Mouse (Mus musculus) lung, embryonic 16.5 days (tissue): ENCODE results near the gene Spen. TPM values are rescaled to one million over a fixed set of nuclear protein-coding genes. Genes with fewer than 3 reads are reported as not detected.
A peak's percentile ranks its signal among the peaks of the same experiment; 100 is the strongest.

Experiments
- ATAC-seq: fragments of 200-750 bp; cut with Nextera tagmentation; 2 replicates; pipeline ENCODE4 v1.8.0; 2017; ENCODE audit warnings: low read depth, mild to moderate bottlenecking, moderate library complexity
- H3K27ac ChIP-seq: fragments of 300-500 bp; sonication (generic); 2 replicates; pipeline ENCODE4 v1.5.1; 2014; ENCODE audit warnings: mild to moderate bottlenecking, control low read depth, low read length
- H3K27me3 ChIP-seq: fragments of 300-500 bp; sonication (generic); 2 replicates; pipeline ENCODE4 v1.6.1; 2014; ENCODE audit warnings: low read depth, low read length, mixed read lengths; ENCODE audit not compliant: control insufficient read depth, insufficient read depth
- H3K36me3 ChIP-seq: fragments of 300-500 bp; sonication (generic); 2 replicates; pipeline ENCODE4 v1.6.1; 2014; ENCODE audit warnings: low read length; ENCODE audit not compliant: control insufficient read depth, insufficient read depth
- H3K4me1 ChIP-seq: fragments of 300-500 bp; sonication (generic); replicated peaks from 2 replicates; pipeline ENCODE4 v1.6.1; 2014; ENCODE audit warnings: low read length, mixed read lengths; ENCODE audit not compliant: control insufficient read depth, insufficient read depth
- H3K4me2 ChIP-seq: fragments of 300-500 bp; sonication (generic); 2 replicates; pipeline ENCODE4 v1.6.1; 2014; ENCODE audit warnings: low read depth, low read length, control low read depth
- H3K4me3 ChIP-seq: fragments of 300-500 bp; sonication (generic); 2 replicates; pipeline ENCODE4 v1.5.1; 2014; ENCODE audit warnings: mild to moderate bottlenecking, low read length, control low read depth
- H3K9ac ChIP-seq: fragments of 300-500 bp; sonication (generic); 2 replicates; pipeline ENCODE4 v1.6.1; 2014; ENCODE audit warnings: low read length, control low read depth
- H3K9me3 ChIP-seq: fragments of 300-500 bp; sonication (generic); 2 replicates; pipeline ENCODE4 v1.6.1; 2016; ENCODE audit warnings: low read length; ENCODE audit not compliant: control insufficient read depth
- WGBS: fragments of 180-500 bp; shearing (Covaris S2); extraction: QIAGEN DNeasy Blood & Tissue Kit; methylation state at CpG from one replicate; pipeline ENCODE4 v1.1.7; 2014; 5-methylcytosine and 5-hydroxymethylcytosine counted together
- polyA plus RNA-seq: library from polyadenylated mRNA; unstranded; fragments of >200 nt; fragmentation: Nextera tagmentation; extraction: Ambion mirVana; gene quantifications from 2 replicates; pipeline ENCODE4 v1.2.1, GENCODE M21; 2015

The Spen gene
- polyA plus RNA-seq, 1 experiment from 2014 or later: 6.9 TPM

GRCm38 (mm10) chr4:141466289-141466795 lies 72.1 kb downstream of the Spen start:
- peaks cover 65% of the 10 kb centered on the region for H3K36me3 ChIP-seq
- no peak overlapping the region for H3K4me2 ChIP-seq
- no peak for ATAC-seq
- no peaks in the 10 kb centered on the region for H3K4me1 ChIP-seq
- H3K27ac ChIP-seq: no peak overlapping the region
- no peak overlapping the region for H3K4me3 ChIP-seq
- no peaks in the 10 kb centered on the region for H3K27me3 ChIP-seq
- H3K9me3 ChIP-seq: no peaks in the 10 kb centered on the region
- WGBS: 82% methylated on average over 16 of the region's 16 CpGs
- H3K9ac ChIP-seq: no peak overlapping the region

- no peak for ATAC-seq
- no peak overlapping the region for H3K4me2 ChIP-seq
- no peaks in the 10 kb centered on the region for H3K4me1 ChIP-seq
- no peaks in the 10 kb centered on the region for H3K9me3 ChIP-seq
- H3K4me3 ChIP-seq: no peak overlapping the region
- H3K9ac ChIP-seq: no peak overlapping the region
- 89% methylated on average over 34 of the region's 34 CpGs for WGBS
- H3K36me3 ChIP-seq: peaks cover 60% of the 10 kb centered on the region
- no peak overlapping the region for H3K27ac ChIP-seq
- no peaks in the 10 kb centered on the region for H3K27me3 ChIP-seq
Observed at GRCm38 (mm10) chr4:141465512-141466288, 72.7 kb downstream of the Spen start.

DNA sequence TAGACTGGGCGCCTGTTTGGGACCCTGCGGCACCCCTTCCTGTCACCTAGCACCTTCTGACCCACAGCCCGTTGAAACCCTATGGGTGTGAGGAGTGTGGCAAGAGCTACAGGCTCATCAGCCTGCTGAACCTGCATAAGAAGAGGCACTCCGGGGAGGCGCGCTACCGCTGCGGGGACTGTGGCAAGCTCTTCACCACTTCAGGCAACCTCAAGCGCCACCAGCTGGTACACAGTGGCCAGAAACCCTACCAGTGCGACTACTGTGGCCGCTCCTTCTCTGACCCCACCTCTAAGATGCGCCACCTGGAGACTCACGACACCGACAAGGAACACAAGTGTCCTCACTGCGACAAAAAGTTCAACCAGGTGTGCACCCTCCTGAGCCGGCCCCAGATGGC lies 73.7 kb downstream of the Spen start:
- no peak overlapping the region for H3K9ac ChIP-seq
- no peaks in the 10 kb centered on the region for H3K9me3 ChIP-seq
- 66% methylated on average over 16 of the region's 16 CpGs for WGBS
- H3K27me3 ChIP-seq: no peaks in the 10 kb centered on the region
- peaks cover 57% of the 10 kb centered on the region for H3K36me3 ChIP-seq
- H3K4me1 ChIP-seq: no peaks in the 10 kb centered on the region
- no peak overlapping the region for H3K4me3 ChIP-seq
- no peak overlapping the region for H3K4me2 ChIP-seq
- no peak overlapping the region for H3K27ac ChIP-seq
- ATAC-seq: no peak

DNA sequence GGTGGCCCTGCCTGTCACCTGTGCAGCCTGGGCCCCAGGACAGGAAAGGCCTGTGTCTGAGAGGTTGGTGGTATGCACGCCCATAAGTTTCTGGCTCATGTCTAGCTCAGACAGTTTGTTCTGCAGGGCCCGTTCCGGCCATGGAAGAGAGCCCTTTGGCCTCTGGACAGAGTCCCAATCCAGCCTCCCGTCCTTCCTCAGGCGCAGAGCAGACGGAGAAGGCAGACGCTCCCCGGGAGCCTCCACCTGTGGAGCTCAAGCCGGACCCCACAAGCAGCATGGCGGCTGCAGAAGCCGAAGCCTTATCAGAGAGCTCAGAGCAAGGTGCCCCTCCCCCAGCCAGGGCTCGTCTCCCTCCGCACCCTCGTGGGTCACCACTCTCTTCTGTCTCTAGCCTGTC lies 74.9 kb downstream of the Spen start:
- Histone ChIP-seq H3K27me3 (no peaks in the 10 kb centered on the region), H3K4me2 (no peak overlapping the region), H3K9me3 (no peaks in the 10 kb centered on the region), H3K4me3 (no peak overlapping the region), H3K4me1 (peaks cover 3% of the 10 kb centered on the region; the same call in 1 of the 2 replicates), H3K36me3 (peaks cover 47% of the 10 kb centered on the region), H3K27ac (no peak overlapping the region), H3K9ac (no peak overlapping the region)
- ATAC-seq: no peak
- 71% methylated on average over 14 of the region's 14 CpGs for WGBS

GRCm38 (mm10) chr4:141461576-141461975 lies 76.8 kb downstream of the Spen start:
- Histone ChIP-seq H3K9me3 (no peaks in the 10 kb centered on the region), H3K27ac (no peak overlapping the region), H3K36me3 (peaks cover 40% of the 10 kb centered on the region), H3K4me3 (no peak overlapping the region), H3K9ac (no peak overlapping the region), H3K4me2 (no peak overlapping the region), H3K4me1 (peaks cover 6% of the 10 kb centered on the region; the same call in 1 of the 2 replicates), H3K27me3 (no peaks in the 10 kb centered on the region)
- 89% methylated on average over 12 of the region's 12 CpGs for WGBS
- no peak for ATAC-seq

GRCm38 (mm10) chr4:141461088-141461487 lies 77.3 kb downstream of the Spen start:
- peaks cover 6% of the 10 kb centered on the region; the same call in 1 of the 2 replicates for H3K4me1 ChIP-seq
- H3K9me3 ChIP-seq: no peaks in the 10 kb centered on the region
- H3K4me3 ChIP-seq: no peak overlapping the region
- ATAC-seq: no peak
- no peak overlapping the region for H3K4me2 ChIP-seq
- peaks cover 35% of the 10 kb centered on the region for H3K36me3 ChIP-seq
- no peaks in the 10 kb centered on the region for H3K27me3 ChIP-seq
- WGBS: 65% methylated on average over 12 of the region's 12 CpGs
- no peak overlapping the region for H3K9ac ChIP-seq
- no peak overlapping the region for H3K27ac ChIP-seq

DNA sequence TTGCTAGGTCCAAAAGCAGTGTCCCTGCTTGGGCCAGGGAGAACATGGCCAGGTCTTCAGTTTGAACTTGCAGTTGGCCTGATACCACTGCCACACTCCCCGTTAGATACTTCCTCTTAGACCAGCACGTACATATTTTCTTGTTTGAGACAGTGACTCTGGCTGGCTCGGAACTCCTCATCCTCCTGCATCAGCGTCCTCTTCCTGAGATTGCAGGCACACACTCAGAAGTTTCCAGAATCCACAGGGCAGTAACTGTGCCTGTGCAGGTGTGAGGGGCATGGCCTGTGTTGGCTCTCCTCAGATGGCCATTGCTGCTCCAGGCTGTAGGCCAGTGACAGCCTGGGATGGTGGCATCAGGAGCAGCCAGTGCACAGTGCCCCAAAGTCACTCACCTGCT lies 77.9 kb downstream of the Spen start:
- H3K4me3 ChIP-seq: no peak overlapping the region
- H3K36me3 ChIP-seq: peaks cover 29% of the 10 kb centered on the region
- H3K4me2 ChIP-seq: no peak overlapping the region
- no peak for ATAC-seq
- no peaks in the 10 kb centered on the region for H3K27me3 ChIP-seq
- H3K9me3 ChIP-seq: no peaks in the 10 kb centered on the region
- WGBS: 91% methylated on average over 4 of the region's 4 CpGs
- no peak overlapping the region for H3K27ac ChIP-seq
- peaks cover 6% of the 10 kb centered on the region; the same call in 1 of the 2 replicates for H3K4me1 ChIP-seq
- no peak overlapping the region for H3K9ac ChIP-seq

DNA sequence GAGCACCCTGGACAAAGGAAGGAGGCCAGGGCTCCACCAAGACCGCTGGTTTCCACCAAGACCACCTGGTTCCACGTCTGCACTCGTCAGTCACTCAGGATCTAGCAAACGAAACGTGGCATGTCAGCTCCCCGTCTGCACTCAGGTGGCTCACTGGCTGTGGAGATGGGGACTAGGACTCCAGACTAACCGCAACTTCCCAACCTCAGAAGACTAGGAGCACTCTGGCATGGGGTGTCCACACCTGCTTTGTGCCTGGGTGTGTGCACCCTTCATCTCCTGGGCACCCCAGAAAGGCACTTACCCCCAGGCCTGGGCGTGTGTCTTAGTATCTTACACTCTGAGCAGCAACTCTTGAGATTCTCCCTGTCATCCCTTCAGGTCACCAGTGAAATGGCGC lies 78.6 kb downstream of the Spen start:
- H3K4me1 ChIP-seq: peaks cover 6% of the 10 kb centered on the region; the same call in 1 of the 2 replicates
- H3K9ac ChIP-seq: no peak overlapping the region
- no peak for ATAC-seq
- no peak overlapping the region for H3K4me2 ChIP-seq
- H3K36me3 ChIP-seq: peaks cover 22% of the 10 kb centered on the region
- no peaks in the 10 kb centered on the region for H3K27me3 ChIP-seq
- no peak overlapping the region for H3K4me3 ChIP-seq
- WGBS: 83% methylated on average over 9 of the region's 9 CpGs
- no peak overlapping the region for H3K27ac ChIP-seq
- H3K9me3 ChIP-seq: no peaks in the 10 kb centered on the region

DNA sequence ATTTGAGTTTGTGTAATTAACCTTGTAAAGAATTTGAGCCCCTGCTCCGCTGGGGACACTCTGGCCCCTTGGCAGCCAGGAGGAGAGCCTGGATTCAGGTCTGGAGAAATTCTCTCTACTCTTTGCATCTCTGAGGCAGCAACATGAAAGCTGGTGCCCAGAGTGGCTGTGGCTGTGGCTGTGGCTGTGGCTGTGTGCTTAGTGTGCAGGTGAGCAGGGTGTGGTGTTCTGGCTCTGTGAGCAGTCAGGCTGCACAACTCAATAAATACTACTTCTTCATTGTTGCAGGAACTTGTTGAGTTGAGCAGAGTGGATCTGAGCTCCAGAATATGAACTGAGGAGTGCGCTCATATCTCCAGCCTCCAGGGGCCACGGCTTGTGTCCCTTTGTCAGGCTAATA lies 79.5 kb downstream of the Spen start:
- peaks cover 6% of the 10 kb centered on the region; the same call in 1 of the 2 replicates for H3K4me1 ChIP-seq
- no peak overlapping the region for H3K4me3 ChIP-seq
- H3K4me2 ChIP-seq: no peak overlapping the region
- peaks cover 13% of the 10 kb centered on the region for H3K36me3 ChIP-seq
- H3K9ac ChIP-seq: no peak overlapping the region
- H3K27ac ChIP-seq: peak overlapping the region; percentile 58; the same call in 1 of the 2 replicates
- 67% methylated on average over 3 of the region's 3 CpGs for WGBS
- peak; percentile 23; the same call in 1 of the 2 replicates for ATAC-seq
- H3K27me3 ChIP-seq: no peaks in the 10 kb centered on the region
- no peaks in the 10 kb centered on the region for H3K9me3 ChIP-seq
